Mouse (Mus musculus) testis, adult 2 months (tissue): ENCODE data around the gene Hsph1.

Experiments
- CTCF ChIP-seq: fragments of 200-500 bp; IDR thresholded peaks from 2 replicates; pipeline ENCODE4 v1.5.1; 2012; ENCODE audit warnings: low read depth, mild to moderate bottlenecking, inconsistent platforms, low read length, moderate library complexity; ENCODE audit not compliant: control insufficient read depth, insufficient read depth, insufficient replicate concordance
- POLR2A ChIP-seq: fragments of 200-500 bp; IDR thresholded peaks from 2 replicates; pipeline ENCODE4 v1.6.1; 2012; ENCODE audit warnings: low read depth, mild to moderate bottlenecking, inconsistent platforms, low read length, moderate library complexity; ENCODE audit not compliant: control insufficient read depth

DNA sequence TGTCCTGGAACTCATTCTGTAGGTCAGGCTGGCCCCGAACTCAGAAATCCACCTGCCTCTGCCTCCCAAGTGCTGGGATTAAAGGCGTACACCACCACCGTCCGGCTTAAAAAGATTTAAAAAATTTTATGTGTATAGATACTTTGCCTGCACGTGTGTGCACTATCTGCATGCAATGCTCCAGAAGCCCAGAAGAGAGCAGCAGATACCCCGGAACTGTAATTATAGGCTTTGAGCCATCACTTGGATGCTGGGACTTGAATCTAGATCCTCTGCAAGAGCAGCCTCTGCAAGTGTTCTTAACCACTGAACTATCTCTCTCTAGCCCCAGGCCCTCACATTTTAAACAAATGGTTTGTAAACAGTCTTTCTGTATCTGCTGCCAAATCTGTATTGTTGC lies 26.8 kb upstream of the Hsph1 start:
- no peak for TF ChIP-seq POLR2A
- no peak for TF ChIP-seq CTCF
